9 mouse cellular contexts compared by ENCODE assay signal in the genomic region with DNA sequence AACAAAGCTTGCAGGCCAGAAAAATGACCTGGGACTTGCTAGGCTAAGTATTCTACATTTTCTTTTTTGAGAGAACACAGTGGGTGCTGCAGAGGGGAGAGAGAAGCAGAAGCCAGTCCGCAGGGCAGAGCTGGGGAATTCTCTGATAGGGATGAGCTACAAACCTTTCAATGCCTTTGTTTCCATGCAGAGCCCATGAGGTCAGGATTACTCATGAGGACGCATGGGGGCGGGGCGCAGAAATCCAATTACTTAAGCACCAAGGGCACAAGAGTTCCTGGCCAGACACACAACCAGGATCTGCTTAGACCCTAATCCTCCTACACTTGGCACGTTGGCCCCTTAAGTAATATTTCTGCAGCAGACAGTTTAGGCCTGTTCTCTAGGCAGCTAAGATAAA. TPM values are rescaled to one million over a fixed set of nuclear protein-coding genes. Genes with fewer than 3 reads are reported as not detected.
DNase-seq lines count a peak whose midpoint lies in the region; ATAC-seq and TF ChIP-seq lines count a peak whose summit lies in the region.
"Had no signal": no experiment of that assay in that cellular context is flagged by ENCODE, and none has a peak within 500 bp of the region (broad histone marks: within the 10 kb centered on the region; RNA-seq: fewer than 3 reads in every experiment).

No protein-coding gene starts in this region.

- no peak for TF ChIP-seq CTCF in left cerebral cortex, adult 2 months (IDR thresholded peaks at IDR 0.05)

- H3K36me3 ChIP-seq in forebrain, embryonic 10.5 days (replicated peaks) = peaks cover 77% of the 10 kb centered on the region
- H3K36me3 ChIP-seq in forebrain, embryonic 16.5 days (ENCODE audit: control insufficient read depth, insufficient read depth) = no peaks in the 10 kb centered on the region
- H3K36me3 ChIP-seq in midbrain, embryonic 11.5 days (ENCODE audit: control insufficient read depth, insufficient read depth, low read length) = no peaks in the 10 kb centered on the region

- peak overlapping the region; percentile 7; the same call in 1 of the 2 replicates for H3K4me3 ChIP-seq in forebrain, embryonic 10.5 days
- no peak overlapping the region for H3K4me3 ChIP-seq in forebrain, embryonic 16.5 days (replicated peaks; ENCODE audit: low read length)
- no peak overlapping the region for H3K4me3 ChIP-seq in midbrain, embryonic 11.5 days (ENCODE audit: low read depth, low read length)
- no peak overlapping the region for H3K4me3 ChIP-seq in left cerebral cortex, adult 2 months
- H3K4me3 ChIP-seq: lung, embryonic 15.5 days had no signal

- peak; percentile 59 for DNase-seq in forebrain, embryonic 10.5 days (ENCODE audit: extremely low spot score, low spot score)
- peak; percentile 86 for DNase-seq in 3T3-L1 (ENCODE audit: low read depth, low spot score)
- peak; percentile 71 for DNase-seq in embryo, embryonic 10.5 days (ENCODE audit: low spot score)
- DNase-seq in midbrain, embryonic 11.5 days (ENCODE audit: low spot score, missing footprints) = peak; percentile 95
- no peak for DNase-seq in left cerebral cortex, adult 2 months (ENCODE audit: extremely low spot score in 1 of 2, low spot score in 2 of 2)
- no peak for DNase-seq in B cell, adult 2 months

- no peak overlapping the region for H3K9ac ChIP-seq in forebrain, embryonic 16.5 days (replicated peaks; ENCODE audit: low read depth, low read length)
- peak overlapping the region; percentile 48; the same call in 1 of the 2 replicates for H3K9ac ChIP-seq in midbrain, embryonic 11.5 days (ENCODE audit: low read length)
- H3K9ac ChIP-seq: lung, embryonic 15.5 days had no signal

- no peaks in the 10 kb centered on the region for H3K9me3 ChIP-seq in forebrain, embryonic 10.5 days
- H3K9me3 ChIP-seq in forebrain, embryonic 16.5 days (ENCODE audit: control insufficient read depth, low read length) = no peaks in the 10 kb centered on the region
- no peaks in the 10 kb centered on the region for H3K9me3 ChIP-seq in midbrain, embryonic 11.5 days (ENCODE audit: control insufficient read depth, low read length)
- H3K9me3 ChIP-seq: lung, embryonic 15.5 days had no signal

- WGBS in forebrain, embryonic 10.5 days = 14% methylated on average over 5 of the region's 5 CpGs
- under 1% methylated on average over 5 of the region's 5 CpGs for WGBS in forebrain, embryonic 16.5 days
- WGBS in midbrain, embryonic 11.5 days = 14% methylated on average over 5 of the region's 5 CpGs

- H3K4me1 ChIP-seq in forebrain, embryonic 10.5 days = peaks cover 89% of the 10 kb centered on the region
- H3K4me1 ChIP-seq in forebrain, embryonic 16.5 days (replicated peaks; ENCODE audit: control insufficient read depth, insufficient read depth, low read length) = peaks cover 67% of the 10 kb centered on the region
- peaks cover 53% of the 10 kb centered on the region for H3K4me1 ChIP-seq in midbrain, embryonic 11.5 days (ENCODE audit: control insufficient read depth, insufficient read depth, low read length)

- intact Hi-C loops in left cerebral cortex, adult 2 months (cut with DNase I) = no loop called here

- no peak for ATAC-seq in forebrain, embryonic 16.5 days
- ATAC-seq in midbrain, embryonic 11.5 days (ENCODE audit: low FRiP score) = peak; percentile 73
- ATAC-seq in cerebellum, adult (ENCODE audit: insufficient number of reproducible peaks, low FRiP score, low TSS enrichment) = no peak

- H3K27ac ChIP-seq in forebrain, embryonic 10.5 days = peak overlapping the region; percentile 80
- no peak overlapping the region for H3K27ac ChIP-seq in forebrain, embryonic 16.5 days (ENCODE audit: low read length)
- peak overlapping the region; percentile 83 for H3K27ac ChIP-seq in midbrain, embryonic 11.5 days (ENCODE audit: low read depth, low read length)
- no peak overlapping the region for H3K27ac ChIP-seq in left cerebral cortex, adult 2 months
- H3K27ac ChIP-seq: lung, embryonic 15.5 days had no signal

- H3K27me3 ChIP-seq in forebrain, embryonic 10.5 days (ENCODE audit: poor library complexity, severe bottlenecking) = no peaks in the 10 kb centered on the region
- H3K27me3 ChIP-seq in forebrain, embryonic 16.5 days (replicated peaks; ENCODE audit: control insufficient read depth, insufficient read depth, low read length) = no peaks in the 10 kb centered on the region
- no peaks in the 10 kb centered on the region for H3K27me3 ChIP-seq in midbrain, embryonic 11.5 days (ENCODE audit: control insufficient read depth, insufficient read depth, low read length)
- H3K27me3 ChIP-seq: lung, embryonic 15.5 days had no signal

- no peak overlapping the region for H3K4me2 ChIP-seq in forebrain, embryonic 16.5 days (ENCODE audit: low read length)
- H3K4me2 ChIP-seq in midbrain, embryonic 11.5 days = peak overlapping the region; percentile 25; the same call in 1 of the 2 replicates
- H3K4me2 ChIP-seq: lung, embryonic 15.5 days had no signal

RNA-seq across cellular contexts. Expression of gene Tet3, which starts 23.7 kb away (rescaled TPM):
- polyA plus RNA-seq in forebrain, embryonic 10.5 days (2016; fragmentation: Nextera tagmentation; extraction: Ambion mirVana) = 37.3 and 38.3 TPM in 2 replicates
- polyA plus RNA-seq in forebrain, embryonic 16.5 days (2015; fragmentation: Nextera tagmentation; extraction: Ambion mirVana) = 60.9 and 64.3 TPM in 2 replicates
- 38.5 and 39.9 TPM in 2 replicates for polyA plus RNA-seq in midbrain, embryonic 11.5 days (2014; fragmentation: Nextera tagmentation; extraction: Ambion mirVana)
- total RNA-seq in left cerebral cortex, adult 2 months (2021) = 10 to 100 TPM; 74.6 to 90.0 TPM

Comparison
In these comparisons a context has a peak if more than half of its experiments do, and no peak if none do; other contexts are left out.
1. H3K27ac ChIP-seq: peak in forebrain, embryonic 10.5 days (single experiment) and midbrain, embryonic 11.5 days (single experiment); none in forebrain, embryonic 16.5 days (single experiment) and left cerebral cortex, adult 2 months (single experiment).
2. DNase-seq: peak in forebrain, embryonic 10.5 days (single experiment), 3T3-L1 (single experiment), embryo, embryonic 10.5 days (single experiment) and midbrain, embryonic 11.5 days (single experiment); none in left cerebral cortex, adult 2 months (0 of 2) and B cell, adult 2 months (0 of 2).